Mouse (Mus musculus): ENCODE measurements around the gene Rasgef1b.

Gene Rasgef1b

DNA sequence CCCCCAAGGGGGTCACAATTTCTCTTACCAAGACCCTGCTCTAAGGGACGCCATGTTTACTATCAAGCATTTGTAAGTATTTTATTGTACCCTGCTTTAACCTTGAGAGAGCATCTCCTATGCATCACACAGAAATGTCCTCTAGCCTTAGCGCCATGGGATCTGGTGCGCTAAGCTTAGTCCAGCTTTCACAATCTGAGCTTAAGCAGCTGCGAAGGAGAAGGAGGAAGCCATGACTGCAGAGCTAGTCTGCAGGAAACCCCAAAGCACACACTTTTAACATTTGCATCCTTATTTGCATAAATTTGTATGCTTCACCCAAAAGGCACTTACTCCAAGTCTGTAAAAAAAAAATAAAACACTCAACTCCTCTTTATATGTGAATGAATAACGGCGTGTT lies 354.4 kb downstream of the Rasgef1b start:
- DNase-seq (ENCODE audit: inconsistent ontology term): no peak

DNA sequence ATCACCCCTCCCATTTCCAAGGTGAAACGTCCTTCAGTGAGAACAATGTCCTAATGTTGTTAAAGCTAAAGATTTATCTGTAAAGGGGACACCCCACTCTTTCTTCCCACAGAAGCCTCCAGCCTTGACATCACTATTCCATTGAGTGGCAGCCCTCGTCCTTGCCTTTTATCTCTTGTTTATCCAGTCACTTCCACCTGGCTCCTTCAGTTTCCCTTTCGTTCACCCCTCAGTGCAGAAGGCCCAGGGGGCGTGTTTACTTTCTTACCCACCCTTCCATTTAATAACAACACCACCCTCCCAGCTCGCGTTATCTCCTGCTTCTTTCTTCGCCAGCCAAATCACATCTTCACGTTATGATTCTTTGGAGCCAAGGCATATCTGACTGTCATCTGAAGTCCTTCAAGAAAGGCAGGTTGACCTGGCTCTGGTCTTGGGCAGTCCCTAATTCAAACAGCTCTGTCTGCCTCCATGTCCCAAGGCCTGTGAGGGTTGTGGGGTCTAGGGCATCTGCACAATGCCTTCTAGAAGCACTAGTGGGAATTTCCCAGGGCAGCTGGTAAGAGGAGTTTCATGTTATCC lies 355.2 kb downstream of the Rasgef1b start:
- DNase-seq (ENCODE audit: inconsistent ontology term): no peak

DNA sequence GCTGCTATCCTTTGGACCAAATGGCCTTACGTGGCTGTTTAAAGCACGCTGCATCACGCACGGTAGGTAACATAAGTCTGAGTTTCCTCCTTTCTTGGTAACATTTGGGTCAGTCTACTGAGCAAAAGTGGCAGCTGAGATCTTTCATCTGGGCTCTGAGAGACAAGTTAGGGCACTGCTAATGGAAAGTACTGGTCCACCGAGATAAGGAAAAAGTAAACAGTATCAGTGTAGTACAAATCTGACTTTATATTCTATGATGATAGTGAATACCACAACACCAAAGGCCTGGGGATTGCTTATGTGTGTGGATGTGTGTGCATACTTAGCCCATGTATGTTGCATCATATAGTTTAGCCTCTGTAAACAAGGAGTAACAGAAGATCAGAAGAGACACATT lies 358.2 kb downstream of the Rasgef1b start:
- no peak for DNase-seq (ENCODE audit: inconsistent ontology term)

DNA sequence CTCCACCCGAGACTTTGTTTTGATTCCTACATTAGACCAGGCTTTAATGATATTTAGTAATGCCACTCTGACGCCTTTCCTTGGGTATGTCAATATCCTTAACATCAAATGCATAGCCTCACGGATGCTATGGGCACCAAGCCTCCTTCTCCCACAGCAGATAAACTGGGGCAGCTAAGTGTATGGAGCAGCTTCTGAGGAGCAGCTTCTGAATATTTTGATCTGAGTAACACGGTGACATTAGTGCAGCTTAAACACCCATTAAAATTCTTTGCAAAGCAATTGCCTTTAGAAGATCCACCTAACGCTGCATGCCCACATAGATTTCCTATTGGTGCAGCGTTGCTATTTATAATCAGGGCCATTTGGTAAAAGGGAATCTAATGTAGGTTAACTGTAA lies 359.6 kb downstream of the Rasgef1b start:
- no peak for DNase-seq (ENCODE audit: inconsistent ontology term)

DNA sequence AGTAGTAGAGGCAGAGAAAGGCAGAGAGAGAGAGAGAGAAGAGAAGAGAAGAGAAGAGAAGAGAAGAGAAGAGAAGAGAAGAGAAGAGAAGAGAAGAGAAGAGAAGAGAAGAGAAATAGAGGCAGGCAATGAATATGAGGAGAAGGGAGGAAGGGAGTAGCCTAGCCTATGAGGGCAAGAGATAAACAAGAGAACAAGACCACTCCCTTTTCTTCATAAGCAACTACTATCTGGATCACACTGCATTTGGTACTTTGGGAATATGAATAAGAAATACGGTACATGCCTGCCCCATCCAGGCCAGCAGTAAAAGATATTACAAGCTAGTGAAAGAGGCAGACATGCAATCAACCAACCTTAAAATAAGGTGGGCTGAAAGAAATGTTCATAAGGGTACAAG lies 360.2 kb downstream of the Rasgef1b start:
- DNase-seq (ENCODE audit: inconsistent ontology term): no peak

DNA sequence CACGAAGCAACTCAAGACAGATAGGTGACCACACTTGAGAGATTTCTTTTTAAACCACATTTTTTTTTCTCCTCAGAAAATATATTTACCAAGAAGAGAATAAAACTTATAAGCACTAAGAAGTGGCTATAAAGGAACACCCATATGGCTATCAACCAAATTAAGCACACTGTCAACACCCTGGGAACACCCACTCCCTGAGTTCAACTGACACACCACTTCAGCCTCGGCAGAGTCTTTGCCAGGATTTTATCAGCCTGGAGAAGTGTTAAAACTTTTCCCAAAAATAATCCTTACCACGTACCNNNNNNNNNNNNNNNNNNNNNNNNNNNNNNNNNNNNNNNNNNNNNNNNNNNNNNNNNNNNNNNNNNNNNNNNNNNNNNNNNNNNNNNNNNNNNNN lies 368.3 kb downstream of the Rasgef1b start:
- no peak for DNase-seq (ENCODE audit: inconsistent ontology term)

DNA sequence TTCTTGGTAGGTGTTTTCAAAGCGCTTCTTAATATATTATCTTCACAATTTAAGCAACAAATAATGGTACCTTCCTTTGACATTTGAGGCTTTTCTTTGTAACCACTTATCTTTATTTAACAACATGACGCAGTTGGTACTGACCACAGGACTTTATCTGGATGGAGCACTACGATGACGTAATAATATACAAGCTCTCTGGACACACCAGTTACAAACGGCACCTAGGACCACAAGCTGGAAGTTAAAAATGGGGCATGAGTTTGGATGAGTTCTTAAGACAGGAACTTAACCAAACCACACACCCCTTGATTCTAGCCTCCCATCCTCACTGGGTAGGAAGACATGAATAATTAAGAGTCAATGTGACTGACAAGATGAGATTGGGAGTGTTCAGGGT lies 369.6 kb downstream of the Rasgef1b start:
- DNase-seq (ENCODE audit: inconsistent ontology term): no peak

DNA sequence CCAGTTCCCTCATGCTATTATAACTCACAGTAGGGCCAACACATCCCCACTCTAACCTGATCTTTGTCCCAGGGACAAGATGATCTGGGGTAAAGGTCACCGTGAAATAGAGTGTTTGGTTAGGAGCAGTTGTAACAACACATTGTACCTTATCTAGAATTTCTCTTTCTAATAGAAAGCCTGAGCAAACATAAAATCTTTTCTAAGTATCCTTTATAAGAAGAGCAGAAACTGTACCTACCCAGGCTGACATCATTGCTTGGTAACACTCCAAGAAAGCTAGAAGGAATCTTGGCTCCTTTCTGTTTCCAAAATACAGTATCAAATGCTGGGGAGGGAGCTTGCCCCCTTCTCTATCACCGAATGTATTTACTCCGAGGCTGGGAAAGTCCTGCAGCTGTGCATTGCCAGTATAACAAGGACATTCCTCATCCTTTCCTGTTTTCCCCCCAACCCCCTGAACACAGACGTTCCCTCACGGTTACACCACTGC lies 374.2 kb downstream of the Rasgef1b start:
- no peak for DNase-seq (ENCODE audit: inconsistent ontology term)

DNA sequence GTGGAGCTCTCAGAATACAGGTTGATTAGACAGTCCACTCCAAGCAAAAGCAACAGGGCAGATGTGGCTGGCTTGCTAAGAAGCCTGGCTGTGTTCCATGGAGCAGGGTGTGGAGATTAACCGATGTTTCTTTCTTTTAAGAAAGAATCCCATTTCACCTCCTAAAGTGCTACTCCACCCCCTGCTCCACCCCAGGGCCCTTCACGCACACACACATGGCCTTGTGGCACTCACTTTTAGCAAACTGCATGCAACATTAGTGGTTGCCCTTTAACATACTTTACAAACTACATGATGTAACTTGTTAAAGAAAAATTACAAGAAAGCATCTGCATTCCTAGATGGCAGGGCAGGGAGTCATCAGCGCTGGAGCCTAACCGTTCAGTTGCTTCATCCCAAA lies 378.8 kb downstream of the Rasgef1b start:
- no peak for DNase-seq (ENCODE audit: inconsistent ontology term)

DNA sequence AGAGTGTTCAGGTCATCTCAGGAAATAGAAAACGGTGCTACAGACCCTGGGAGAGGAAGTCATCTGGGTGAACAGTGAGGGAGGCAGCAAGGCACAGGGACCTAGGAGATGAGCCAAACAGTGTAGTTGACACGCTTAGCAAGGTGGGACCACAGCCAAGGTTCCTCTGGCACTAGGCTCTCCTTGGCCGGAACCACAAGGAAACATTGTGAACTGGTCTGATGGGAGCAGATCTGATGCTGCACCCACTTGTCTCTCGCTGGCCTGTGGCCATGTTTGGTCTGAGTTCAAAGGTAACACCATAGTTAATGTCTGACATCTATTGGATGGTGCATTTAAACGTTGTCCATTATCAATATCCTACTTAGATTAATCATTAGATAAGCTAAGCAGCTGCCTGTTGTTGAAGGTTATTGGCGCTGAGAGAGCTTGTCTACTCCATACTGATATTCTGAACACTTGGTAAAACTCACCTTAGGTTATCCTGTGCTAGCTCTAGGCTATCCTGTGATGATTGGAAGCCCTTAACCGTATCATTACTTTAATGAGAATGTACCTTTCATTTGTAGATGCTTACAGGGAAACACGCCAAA lies 380.5 kb downstream of the Rasgef1b start:
- peak; percentile 52 for DNase-seq (ENCODE audit: inconsistent ontology term)

DNA sequence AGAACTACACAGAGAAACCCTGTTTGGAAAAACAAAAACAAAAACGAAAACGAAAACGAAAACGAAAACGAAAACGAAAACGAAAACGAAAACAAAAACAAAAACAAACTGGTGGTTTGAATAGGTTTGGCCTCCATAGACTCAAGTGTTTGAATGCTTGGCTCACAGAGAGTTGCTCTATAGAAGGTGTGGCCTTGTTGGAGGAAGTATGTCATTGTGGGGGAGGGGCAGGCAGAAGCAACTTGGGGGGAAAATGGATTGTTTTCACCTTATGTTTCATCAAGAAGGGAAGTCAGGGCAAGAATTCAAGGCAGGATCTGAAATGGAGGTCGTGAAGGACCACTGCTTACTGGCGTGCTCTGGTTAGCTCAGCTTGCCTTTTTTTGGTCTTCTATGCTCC lies 386.3 kb downstream of the Rasgef1b start:
- no peak for DNase-seq (ENCODE audit: inconsistent ontology term)

DNA sequence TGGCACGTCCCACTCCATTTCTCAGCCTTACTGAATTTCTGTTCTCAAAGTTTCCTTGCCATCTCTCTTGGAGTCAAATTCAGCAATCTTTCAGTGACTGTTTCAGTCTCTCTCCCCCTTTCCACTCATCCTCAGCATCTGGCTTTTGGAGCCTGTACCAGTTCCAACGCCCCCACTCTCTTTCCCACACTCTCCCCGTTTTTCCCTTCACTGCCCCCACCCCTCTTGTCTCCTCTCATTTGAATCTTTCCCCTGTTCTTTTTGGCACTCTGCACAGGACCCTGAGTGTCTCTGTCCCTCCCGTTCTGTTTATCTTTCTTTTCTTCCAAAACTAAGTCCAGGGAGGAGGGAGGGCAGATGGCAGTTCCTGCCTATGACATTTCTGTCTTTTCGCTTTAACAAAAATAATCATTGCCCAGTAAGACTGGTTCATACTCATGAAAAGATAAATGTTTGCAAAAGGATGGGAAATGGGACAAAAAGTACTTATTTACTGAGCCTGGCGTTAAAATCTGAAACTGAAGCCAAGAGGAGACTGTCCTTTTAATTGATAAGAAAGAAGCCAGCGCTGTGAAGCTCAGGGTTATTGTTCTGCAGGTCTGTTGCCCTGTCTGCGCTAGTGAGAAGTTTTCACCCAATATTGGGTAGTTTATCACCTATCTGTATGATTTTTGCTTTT lies 388.4 kb downstream of the Rasgef1b start:
- DNase-seq (ENCODE audit: inconsistent ontology term): no peak

DNA sequence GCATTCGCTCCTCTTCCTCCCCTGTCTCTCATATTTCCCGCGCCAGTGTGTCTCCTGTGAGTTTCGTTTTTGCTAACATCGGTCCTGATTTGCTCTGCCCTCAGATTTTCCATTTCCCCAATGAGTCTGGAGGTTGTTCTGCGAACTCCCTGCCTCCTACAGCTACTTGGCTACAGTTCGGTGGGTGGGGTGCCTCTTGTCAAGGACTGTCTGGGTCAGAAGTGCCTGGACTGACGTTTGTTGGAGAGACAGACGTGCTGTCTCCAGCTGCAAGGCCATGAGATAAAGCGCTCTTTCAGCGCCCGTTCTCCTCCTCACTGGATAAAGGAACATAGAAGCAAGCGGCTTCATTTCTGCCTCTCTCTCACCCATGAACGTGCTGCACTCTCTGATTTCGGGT lies 389.1 kb downstream of the Rasgef1b start:
- DNase-seq (ENCODE audit: inconsistent ontology term): peak; percentile 36

DNA sequence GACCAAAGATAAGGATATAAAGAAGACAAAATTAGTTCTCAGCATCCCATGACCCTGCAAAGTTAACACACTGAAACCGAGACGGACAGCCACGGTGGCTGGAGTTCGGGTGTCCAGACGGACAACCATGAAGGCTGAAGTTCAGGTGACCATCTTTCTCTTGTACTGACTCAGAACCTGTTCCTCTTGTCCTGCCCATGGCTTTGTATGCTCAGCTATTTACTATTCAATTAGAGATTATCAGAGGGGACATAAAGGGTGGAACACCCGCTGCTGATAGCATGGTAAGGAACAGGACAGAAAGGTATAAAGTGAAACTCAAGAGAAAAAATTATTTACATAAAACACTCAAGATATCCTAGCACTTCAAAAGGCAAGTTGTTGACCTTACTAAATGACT lies 390.0 kb downstream of the Rasgef1b start:
- no peak for DNase-seq (ENCODE audit: inconsistent ontology term)

DNA sequence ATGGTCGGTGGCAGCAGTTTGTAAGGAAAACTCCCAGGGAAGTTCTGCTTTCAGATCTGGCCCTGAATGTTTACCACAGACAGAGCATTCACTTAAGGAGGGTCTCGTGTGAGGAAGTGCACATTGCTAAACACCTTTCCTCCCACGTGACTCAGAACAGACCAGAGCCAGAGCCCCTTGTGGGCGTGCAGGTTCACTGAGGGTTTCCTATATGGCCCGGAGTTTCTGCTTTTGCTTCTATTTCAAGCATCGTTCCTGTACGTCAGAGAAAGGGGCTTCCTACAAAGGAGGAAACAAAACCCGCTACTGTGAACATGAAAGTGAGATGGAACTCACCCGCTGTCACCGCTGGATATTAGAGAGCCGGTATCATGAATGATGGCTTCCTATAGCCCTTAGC lies 392.4 kb downstream of the Rasgef1b start:
- no peak for DNase-seq (ENCODE audit: inconsistent ontology term)

DNA sequence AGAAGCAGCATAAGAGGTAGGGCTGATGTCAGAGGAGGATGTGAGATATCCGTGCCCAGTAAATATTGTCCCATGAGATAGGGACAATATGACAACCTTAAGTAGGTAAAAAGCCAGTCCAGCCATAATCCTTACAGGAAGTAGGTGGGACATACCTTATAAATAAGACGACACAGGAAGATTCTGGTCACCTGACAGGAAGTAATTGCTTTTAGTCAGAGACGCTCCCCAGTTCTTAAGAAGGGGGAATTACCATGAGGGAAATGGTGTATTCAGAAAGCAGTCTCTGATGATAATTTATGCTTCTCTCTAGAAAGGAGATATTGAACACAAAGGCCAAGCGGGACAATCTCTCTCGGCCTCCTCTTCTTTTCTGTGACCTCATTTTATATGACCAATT lies 394.8 kb downstream of the Rasgef1b start:
- DNase-seq (ENCODE audit: inconsistent ontology term): no peak

DNA sequence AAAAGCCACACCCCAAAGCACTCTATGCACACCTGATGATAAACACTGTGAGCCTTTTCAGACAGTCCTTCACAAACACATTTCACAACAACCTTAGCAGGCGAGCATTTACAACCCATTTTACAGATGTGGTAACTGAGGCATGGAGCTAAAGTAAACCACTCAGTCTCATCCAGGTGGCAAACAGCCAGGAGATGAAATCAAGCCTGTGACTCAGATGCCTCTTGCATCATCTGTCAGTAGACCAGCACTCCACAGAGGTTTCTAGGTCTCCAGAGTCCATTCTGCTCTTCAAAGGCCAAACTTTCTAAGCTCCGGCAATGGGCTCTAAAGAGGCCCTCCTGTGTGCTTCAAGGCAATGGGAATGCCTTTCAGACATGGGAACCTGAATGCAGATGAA lies 396.8 kb downstream of the Rasgef1b start:
- DNase-seq (ENCODE audit: inconsistent ontology term): peak; percentile 12

DNA sequence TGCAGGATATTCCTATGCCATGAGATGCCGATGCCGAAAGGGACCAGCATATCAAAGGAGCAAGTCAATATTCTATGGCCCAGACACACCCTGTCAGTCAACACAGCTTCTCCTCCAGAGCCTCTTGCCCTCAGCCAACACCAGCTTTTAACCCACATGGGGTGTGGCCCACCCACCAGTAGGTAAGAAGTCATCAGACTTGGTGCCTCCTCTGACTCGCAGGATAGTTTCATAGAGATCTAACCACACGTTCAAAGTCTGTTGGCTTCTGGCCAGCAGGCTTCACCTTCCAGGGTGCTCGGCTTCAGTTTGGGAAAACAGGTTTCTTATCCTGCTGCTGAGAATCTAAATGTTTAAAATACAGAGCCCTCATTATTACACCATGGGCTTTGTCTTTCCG lies 399.8 kb downstream of the Rasgef1b start:
- no peak for DNase-seq (ENCODE audit: inconsistent ontology term)

DNA sequence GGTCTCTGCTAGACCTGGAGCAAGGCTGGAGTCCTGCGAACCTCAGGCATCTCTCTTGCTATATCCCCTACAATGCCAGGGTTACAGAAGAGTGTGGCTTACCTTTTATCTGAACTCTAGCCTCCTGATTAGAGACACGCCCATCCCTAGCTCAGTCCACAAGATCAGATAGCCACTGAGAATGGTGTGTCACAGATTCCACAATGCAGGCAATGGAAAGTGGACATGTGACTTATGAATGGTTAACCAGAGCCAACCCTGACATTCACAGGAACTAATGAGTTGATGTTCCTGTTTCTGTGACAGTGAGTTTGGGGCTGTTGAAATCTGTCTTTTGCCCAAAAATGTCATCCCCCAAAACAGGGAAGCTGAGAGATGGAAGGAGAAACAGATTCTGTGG lies 401.8 kb downstream of the Rasgef1b start:
- DNase-seq (ENCODE audit: inconsistent ontology term): no peak

DNA sequence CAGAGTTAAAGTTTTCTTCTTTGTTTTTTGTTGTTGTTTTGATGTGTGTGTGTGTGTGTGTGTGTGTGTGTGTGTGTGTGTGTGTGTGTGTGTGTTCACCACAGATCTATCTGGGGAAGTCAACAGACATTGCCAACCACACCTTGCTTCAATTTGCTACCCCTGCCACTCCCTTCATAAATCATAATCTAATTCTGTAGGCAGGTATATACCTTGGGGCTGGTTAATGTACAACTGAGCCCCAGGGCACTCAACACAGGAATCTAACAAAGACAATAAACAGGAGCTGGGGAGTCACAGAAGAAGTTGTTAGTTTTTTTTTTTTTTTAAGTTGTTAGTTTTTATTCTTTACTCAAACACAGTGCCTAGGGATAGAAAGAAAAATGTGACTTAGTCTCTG lies 403.6 kb downstream of the Rasgef1b start:
- no peak for DNase-seq (ENCODE audit: inconsistent ontology term)

DNA sequence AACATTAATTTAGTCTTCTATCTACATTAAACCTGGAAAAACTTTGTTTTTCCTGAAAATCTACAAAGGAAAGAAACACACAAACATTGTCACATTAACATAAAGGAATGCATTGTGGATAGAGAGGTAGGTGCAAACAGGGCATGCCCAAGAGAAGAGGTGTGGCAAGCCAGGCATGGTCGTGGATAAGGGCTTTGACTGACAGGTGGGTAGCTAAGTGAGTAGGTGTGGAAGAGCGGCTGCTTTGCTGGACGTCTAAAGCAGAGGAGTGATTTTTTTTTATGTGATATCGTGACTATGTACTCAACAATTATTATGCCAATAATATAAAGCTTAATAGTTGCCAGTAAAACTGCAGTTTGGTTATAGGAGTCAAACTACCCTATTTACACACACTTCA lies 408.1 kb downstream of the Rasgef1b start:
- DNase-seq (ENCODE audit: inconsistent ontology term): no peak

DNA sequence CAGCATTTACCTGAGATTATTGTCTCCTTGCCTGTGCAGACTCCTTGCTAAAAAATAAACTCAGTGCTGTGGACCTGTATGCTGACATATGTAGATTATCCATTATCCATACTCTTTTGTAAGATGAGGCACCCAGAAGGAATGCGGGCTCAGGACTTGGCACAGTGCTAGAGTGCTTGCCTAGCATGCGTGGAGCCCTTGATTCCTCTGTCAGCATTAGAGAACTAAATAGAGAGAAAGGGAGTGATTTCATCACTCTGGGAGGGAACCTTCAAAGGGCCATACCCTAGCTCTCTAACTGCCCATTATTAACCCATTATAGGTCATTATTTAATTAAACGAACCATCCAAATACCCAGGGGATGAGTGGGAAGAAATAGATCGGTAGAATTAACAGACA lies 430.9 kb downstream of the Rasgef1b start:
- peak; percentile 67 for DNase-seq (ENCODE audit: inconsistent ontology term)

DNA sequence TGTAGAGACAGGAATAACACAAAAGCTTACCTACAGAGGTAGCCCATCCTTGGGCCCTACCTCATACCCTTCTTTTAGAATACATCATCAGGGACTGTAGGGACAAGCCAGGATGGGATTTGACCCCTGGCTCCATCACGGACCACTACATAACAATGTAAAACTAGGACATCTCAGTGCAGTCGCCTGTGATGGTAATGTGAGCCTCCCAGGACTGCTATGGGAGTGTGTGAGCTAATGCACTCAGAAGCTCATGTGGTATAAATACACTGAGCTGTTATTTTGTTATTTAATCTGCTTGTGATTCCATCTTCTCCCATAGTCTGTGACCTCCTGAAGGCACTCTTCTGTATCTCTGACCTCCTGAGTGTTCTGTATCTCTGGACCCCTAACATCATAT lies 432.5 kb downstream of the Rasgef1b start:
- no peak for DNase-seq (ENCODE audit: inconsistent ontology term)
